Mouse (Mus musculus): ENCODE data around the gene Shoc2. TPM values are rescaled to one million over a fixed set of nuclear protein-coding genes. Genes with fewer than 3 reads are reported as not detected.

The Shoc2 gene
- total RNA-seq, 1 experiment from 2014 or later = 48.5 TPM

Other genes with a start within 250 kb of the Shoc2 start
- gene Pdcd4, start 52.1 kb upstream of the Shoc2 start, total RNA-seq (2021) = 112 and 144 TPM in 2 replicates
- 29.3 and 30.2 TPM in 2 replicates for gene Bbip1, start 321 bp downstream of the Shoc2 start, total RNA-seq (2021)
- gene Adra2a, start 99.8 kb downstream of the Shoc2 start, total RNA-seq (2021) = 0.18 TPM in 1 of 2 replicates, not detected in the other